Mouse (Mus musculus) stomach, postnatal 0 days (tissue): ENCODE results near the gene Elovl7.

Experiments used
- CTCF ChIP-seq: IDR thresholded peaks from 2 replicates; pipeline ENCODE4 v1.5.1; 2016; ENCODE audit warnings: antibody characterized with exemption, low read depth, mild to moderate bottlenecking, moderate library complexity
- EP300 ChIP-seq: optimal IDR thresholded peaks from 2 replicates; pipeline ENCODE3; 2016; ENCODE audit warnings: antibody characterized with exemption

GRCm38 (mm10) chr13:108319028-108319427 is 104.8 kb downstream of the Elovl7 start:
- TF ChIP-seq CTCF (no peak), EP300 (no peak)
